Mouse (Mus musculus) adrenal gland, postnatal 25 days (tissue): Measurements from ENCODE around the gene Astn2. TPM values are rescaled to one million over a fixed set of nuclear protein-coding genes. Genes with fewer than 3 reads are reported as not detected.

Source experiments
- DNase-seq: peaks from one replicate; pipeline ENCODE4 v3.0.0; 2021; ENCODE audit warnings: mixed read lengths
- total RNA-seq: library from RNA; stranded (reverse); gene quantifications from 2 replicates; pipeline ENCODE4 v1.2.3, GENCODE M21; 2021

The Astn2 gene
- total RNA-seq, 1 experiment from 2014 or later: 1.1 TPM

- DNase-seq: no peak
These were observed 439.8 kb downstream of the Astn2 start for GRCm38 (mm10) chr4:65964604-65965003.

GRCm38 (mm10) chr4:65959188-65959759 is 445.1 kb downstream of the Astn2 start:
- no peak for DNase-seq

GRCm38 (mm10) chr4:65958369-65959187 is 445.8 kb downstream of the Astn2 start:
- no peak for DNase-seq

GRCm38 (mm10) chr4:65951918-65952317 is 452.5 kb downstream of the Astn2 start:
- no peak for DNase-seq

GRCm38 (mm10) chr4:65947141-65947649 is 457.2 kb downstream of the Astn2 start:
- DNase-seq: no peak

- no peak for DNase-seq
These were observed 458.4 kb downstream of the Astn2 start for GRCm38 (mm10) chr4:65946021-65946420.

- DNase-seq: no peak
These were observed 473.5 kb downstream of the Astn2 start for GRCm38 (mm10) chr4:65930901-65931300.

- no peak for DNase-seq
These were observed 484.1 kb downstream of the Astn2 start for GRCm38 (mm10) chr4:65920294-65920693.

GRCm38 (mm10) chr4:65916027-65917008 is 488.1 kb downstream of the Astn2 start:
- no peak for DNase-seq

GRCm38 (mm10) chr4:65912247-65912942 is 492.0 kb downstream of the Astn2 start:
- DNase-seq: no peak

GRCm38 (mm10) chr4:65907660-65908059 is 496.8 kb downstream of the Astn2 start:
- DNase-seq: no peak

- DNase-seq: no peak
These were observed 499.4 kb downstream of the Astn2 start for GRCm38 (mm10) chr4:65904963-65905362.

GRCm38 (mm10) chr4:65896092-65897027 is 508.1 kb downstream of the Astn2 start:
- no peak for DNase-seq

- no peak for DNase-seq
These were observed 515.9 kb downstream of the Astn2 start for GRCm38 (mm10) chr4:65888332-65888993.

- DNase-seq: no peak
These were observed 517.5 kb downstream of the Astn2 start for GRCm38 (mm10) chr4:65886862-65887261.

GRCm38 (mm10) chr4:65885921-65886320 is 518.5 kb downstream of the Astn2 start:
- no peak for DNase-seq

- no peak for DNase-seq
These were observed 530.1 kb downstream of the Astn2 start for GRCm38 (mm10) chr4:65874236-65874781.

- no peak for DNase-seq
These were observed 539.9 kb downstream of the Astn2 start for GRCm38 (mm10) chr4:65864551-65864950.

- DNase-seq: no peak
These were observed 561.2 kb downstream of the Astn2 start for GRCm38 (mm10) chr4:65843191-65843590.

- DNase-seq: no peak
These were observed 564.8 kb downstream of the Astn2 start for GRCm38 (mm10) chr4:65839550-65840000.
